Mouse (Mus musculus): ENCODE data around the gene Prpsap1.

GRCm38 (mm10) chr11:116543110-116543509 is 49.1 kb upstream of the Prpsap1 start:
- TF ChIP-seq CTCF (IDR thresholded peaks at IDR 0.05; ENCODE audit: low read depth) (peak; percentile 92), EP300 (IDR thresholded peaks at IDR 0.05; ENCODE audit: low read depth) (no peak)
